Mouse (Mus musculus) adrenal gland, postnatal 4 days (tissue): ENCODE measurements around the gene Prkag1. TPM values are rescaled to one million over a fixed set of nuclear protein-coding genes. Genes with fewer than 3 reads are reported as not detected.

Experiments
- DNase-seq, 2 experiments: peaks; one replicate each; pipeline ENCODE4 v3.0.0; 2021 to 2022; ENCODE audit warnings: low spot score in 2 of 2, mixed read lengths in 2 of 2
- total RNA-seq, 2 experiments: library from RNA; stranded (reverse); gene quantifications; 2 replicates each; pipeline ENCODE4 v1.2.3; 2021

Gene Prkag1
- total RNA-seq, 2 experiments from 2014 or later: 66.4 to 68.2 TPM

GRCm38 (mm10) chr15:98853161-98853937, 22.0 kb upstream of the Prkag1 start:
- DNase-seq: no peak

GRCm38 (mm10) chr15:98852733-98853132, 21.4 kb upstream of the Prkag1 start:
- no peak for DNase-seq

- DNase-seq: no peak
Measured at GRCm38 (mm10) chr15:98852071-98852470, 20.8 kb upstream of the Prkag1 start.

GRCm38 (mm10) chr15:98851229-98851818, 20.0 kb upstream of the Prkag1 start:
- DNase-seq: no peak

GRCm38 (mm10) chr15:98850668-98851067, 19.3 kb upstream of the Prkag1 start:
- no peak for DNase-seq

GRCm38 (mm10) chr15:98849956-98850600, 18.8 kb upstream of the Prkag1 start:
- no peak for DNase-seq

- no peak for DNase-seq
Measured at GRCm38 (mm10) chr15:98849165-98849564, 17.8 kb upstream of the Prkag1 start.

GRCm38 (mm10) chr15:98846140-98846539, 14.8 kb upstream of the Prkag1 start:
- DNase-seq: no peak

GRCm38 (mm10) chr15:98845149-98845548, 13.8 kb upstream of the Prkag1 start:
- no peak for DNase-seq

- no peak for DNase-seq
Measured at GRCm38 (mm10) chr15:98843595-98844223, 12.4 kb upstream of the Prkag1 start.

GRCm38 (mm10) chr15:98839671-98840585, 8.6 kb upstream of the Prkag1 start:
- no peak for DNase-seq

GRCm38 (mm10) chr15:98839161-98839560, 7.8 kb upstream of the Prkag1 start:
- no peak for DNase-seq

- no peak for DNase-seq
Measured at GRCm38 (mm10) chr15:98837743-98838103, 6.4 kb upstream of the Prkag1 start.

GRCm38 (mm10) chr15:98837006-98837742, 5.9 kb upstream of the Prkag1 start:
- DNase-seq: no peak

GRCm38 (mm10) chr15:98835291-98835690, 4.0 kb upstream of the Prkag1 start:
- DNase-seq: no peak

GRCm38 (mm10) chr15:98834059-98834458, 2.7 kb upstream of the Prkag1 start:
- no peak for DNase-seq

GRCm38 (mm10) chr15:98833281-98833680, 2.0 kb upstream of the Prkag1 start:
- DNase-seq: no peak

GRCm38 (mm10) chr15:98832161-98833058, 1.1 kb upstream of the Prkag1 start:
- no peak for DNase-seq

- DNase-seq: no peak
Measured at GRCm38 (mm10) chr15:98831684-98832035, 339 bp upstream of the Prkag1 start.
